Mouse (Mus musculus) ES-E14 (cell line): ENCODE data around the gene Ptchd3.

ENCODE experiments used
- MAFK ChIP-seq: IDR thresholded peaks from 2 replicates; pipeline ENCODE4 v1.6.1; 2014; ENCODE audit warnings: mild to moderate bottlenecking, low read depth, low read length, inconsistent platforms; ENCODE audit not compliant: insufficient read depth
- ZC3H11A ChIP-seq: IDR thresholded peaks from 2 replicates; pipeline ENCODE4 v1.6.1; 2012; ENCODE audit warnings: low read depth, mild to moderate bottlenecking, inconsistent platforms, low read length, borderline replicate concordance
- ZNF384 ChIP-seq: IDR thresholded peaks from 2 replicates; pipeline ENCODE4 v1.6.1; 2012; ENCODE audit warnings: low read depth, low read length, inconsistent platforms

- TF ChIP-seq ZC3H11A (no peak), ZNF384 (no peak), MAFK (no peak)
These were observed 38.6 kb upstream of the Ptchd3 start for GRCm38 (mm10) chr11:121791446-121791845.
